Mouse (Mus musculus): ENCODE measurements around the gene Anks1b.

Anks1b gene

GRCm38 (mm10) chr10:90369015-90369414 is 495.7 kb downstream of the Anks1b start:
- in situ Hi-C loops (cut with MboI, MseI): no loop called here

- in situ Hi-C loops (cut with MboI, MseI): no loop called here
These were observed 497.4 kb downstream of the Anks1b start for GRCm38 (mm10) chr10:90370751-90371150.

- in situ Hi-C loops (cut with MboI, MseI): no loop called here
These were observed 500.2 kb downstream of the Anks1b start for GRCm38 (mm10) chr10:90373469-90373868.

- in situ Hi-C loops (cut with MboI, MseI): no loop called here
These were observed 503.3 kb downstream of the Anks1b start for GRCm38 (mm10) chr10:90376605-90377004.

GRCm38 (mm10) chr10:90380062-90380461 is 506.8 kb downstream of the Anks1b start:
- in situ Hi-C loops (cut with MboI, MseI): no loop called here

- in situ Hi-C loops (cut with MboI, MseI): no loop called here
These were observed 507.5 kb downstream of the Anks1b start for GRCm38 (mm10) chr10:90380704-90381339.

- in situ Hi-C loops (cut with MboI, MseI): no loop called here
These were observed 527.1 kb downstream of the Anks1b start for GRCm38 (mm10) chr10:90400382-90400781.

GRCm38 (mm10) chr10:90408484-90408883 is 535.2 kb downstream of the Anks1b start:
- in situ Hi-C loops (cut with MboI, MseI): no loop called here

GRCm38 (mm10) chr10:90431527-90431926 is 558.2 kb downstream of the Anks1b start:
- in situ Hi-C loops (cut with MboI, MseI): no loop called here

- in situ Hi-C loops (cut with MboI, MseI): no loop called here
These were observed 558.7 kb downstream of the Anks1b start for GRCm38 (mm10) chr10:90431974-90432373.

GRCm38 (mm10) chr10:90432479-90432878 is 559.2 kb downstream of the Anks1b start:
- in situ Hi-C loops (cut with MboI, MseI): no loop called here

- in situ Hi-C loops (cut with MboI, MseI): no loop called here
These were observed 567.7 kb downstream of the Anks1b start for GRCm38 (mm10) chr10:90441036-90441435.

- in situ Hi-C loops (cut with MboI, MseI): no loop called here
These were observed 568.3 kb downstream of the Anks1b start for GRCm38 (mm10) chr10:90441656-90442055.

- in situ Hi-C loops (cut with MboI, MseI): no loop called here
These were observed 591.6 kb downstream of the Anks1b start for GRCm38 (mm10) chr10:90464906-90465305.

GRCm38 (mm10) chr10:90465426-90465825 is 592.1 kb downstream of the Anks1b start:
- in situ Hi-C loops (cut with MboI, MseI): no loop called here

GRCm38 (mm10) chr10:90467546-90467945 is 594.2 kb downstream of the Anks1b start:
- in situ Hi-C loops (cut with MboI, MseI): no loop called here

- in situ Hi-C loops (cut with MboI, MseI): no loop called here
These were observed 620.1 kb downstream of the Anks1b start for GRCm38 (mm10) chr10:90493436-90493835.

GRCm38 (mm10) chr10:90493996-90494642 is 620.8 kb downstream of the Anks1b start:
- in situ Hi-C loops (cut with MboI, MseI): no loop called here

- in situ Hi-C loops (cut with MboI, MseI): no loop called here
These were observed 621.7 kb downstream of the Anks1b start for GRCm38 (mm10) chr10:90494981-90495516.

GRCm38 (mm10) chr10:90507561-90507960 is 634.3 kb downstream of the Anks1b start:
- in situ Hi-C loops (cut with MboI, MseI): no loop called here

GRCm38 (mm10) chr10:90512801-90513200 is 639.5 kb downstream of the Anks1b start:
- in situ Hi-C loops (cut with MboI, MseI): no loop called here

- in situ Hi-C loops (cut with MboI, MseI): no loop called here
These were observed 658.5 kb downstream of the Anks1b start for GRCm38 (mm10) chr10:90531813-90532212.

- in situ Hi-C loops (cut with MboI, MseI): no loop called here
These were observed 662.1 kb downstream of the Anks1b start for GRCm38 (mm10) chr10:90535370-90535769.

Measured in T-helper 17 cell (primary cell).